12 mouse cellular contexts compared by ENCODE assay signal in the genomic region with DNA sequence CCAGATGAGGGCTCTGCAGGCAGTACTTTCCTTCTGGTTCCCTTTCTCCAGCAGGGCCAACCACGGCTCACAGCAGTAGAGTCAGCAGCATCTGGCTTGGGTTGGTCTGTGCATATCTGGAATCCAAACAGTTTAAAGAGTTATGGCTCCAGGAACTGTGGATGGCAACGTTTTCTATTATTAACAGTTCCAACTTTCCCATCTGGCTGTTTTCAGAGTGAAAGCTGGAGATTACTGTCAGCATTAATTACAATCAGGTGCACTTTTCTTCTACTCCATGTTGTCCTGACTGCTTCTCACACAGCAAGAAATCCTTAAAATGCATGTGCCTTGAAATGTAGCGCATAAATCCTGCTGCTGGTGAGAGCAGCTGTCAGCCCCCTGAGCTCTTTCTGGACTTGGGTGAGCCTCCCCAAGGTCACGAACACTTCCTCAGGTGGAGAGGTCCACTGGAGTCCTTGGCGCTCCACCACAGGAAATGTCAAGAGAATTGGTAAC.
DNase-seq lines count a peak whose midpoint lies in the region; ATAC-seq and TF ChIP-seq lines count a peak whose summit lies in the region.
"Had no signal": no experiment of that assay in that cellular context is flagged by ENCODE, and none has a peak within 500 bp of the region (broad histone marks: within the 10 kb centered on the region; RNA-seq: fewer than 3 reads in every experiment).

No protein-coding gene starts in this region.

- no peak overlapping the region for H3K4me2 ChIP-seq in forebrain, postnatal 0 days (ENCODE audit: low read depth)
- H3K4me2 ChIP-seq in forebrain, embryonic 15.5 days (replicated peaks): no peak overlapping the region
- no peak overlapping the region for H3K4me2 ChIP-seq in midbrain, postnatal 0 days (ENCODE audit: low read depth, low read length, poor library complexity, severe bottlenecking)
- H3K4me2 ChIP-seq in midbrain, embryonic 13.5 days (replicated peaks): no peak overlapping the region
- no peak overlapping the region for H3K4me2 ChIP-seq in kidney, embryonic 16.5 days (replicated peaks; ENCODE audit: low read depth, low read length)
- H3K4me2 ChIP-seq in stomach, embryonic 15.5 days: 0 out of 2 replicates have a peak overlapping the region, but pooled peaks have one; percentile 3
- H3K4me2 ChIP-seq: lung, embryonic 14.5 days had no signal

- TF ChIP-seq CTCF in forebrain, postnatal 0 days (IDR thresholded peaks at IDR 0.05; ENCODE audit: low read depth): no peak
- no peak for TF ChIP-seq CTCF in midbrain, postnatal 0 days (IDR thresholded peaks at IDR 0.05)

- H3K9ac ChIP-seq in forebrain, postnatal 0 days: no peak overlapping the region
- no peak overlapping the region for H3K9ac ChIP-seq in forebrain, embryonic 15.5 days (replicated peaks)
- H3K9ac ChIP-seq in midbrain, postnatal 0 days (replicated peaks; ENCODE audit: low read length, poor library complexity, severe bottlenecking): no peak overlapping the region
- H3K9ac ChIP-seq in midbrain, embryonic 13.5 days (replicated peaks): no peak overlapping the region
- H3K9ac ChIP-seq in kidney, embryonic 16.5 days (replicated peaks; ENCODE audit: low read length): no peak overlapping the region
- no peak overlapping the region for H3K9ac ChIP-seq in stomach, embryonic 15.5 days
- H3K9ac ChIP-seq: lung, embryonic 14.5 days had no signal

- no peak overlapping the region for H3K27ac ChIP-seq in forebrain, postnatal 0 days (ENCODE audit: low read depth, low read length)
- H3K27ac ChIP-seq in forebrain, embryonic 15.5 days (replicated peaks): no peak overlapping the region
- H3K27ac ChIP-seq in midbrain, postnatal 0 days (ENCODE audit: low read depth, low read length): no peak overlapping the region
- H3K27ac ChIP-seq in midbrain, embryonic 13.5 days: no peak overlapping the region
- peak overlapping the region; percentile 47 for H3K27ac ChIP-seq in kidney, embryonic 16.5 days (ENCODE audit: low read length)
- H3K27ac ChIP-seq in stomach, embryonic 15.5 days: no peak overlapping the region
- H3K27ac ChIP-seq: heart, adult 2 months; layer of hippocampus, adult 2 months had no signal

- H3K4me1 ChIP-seq in forebrain, postnatal 0 days (ENCODE audit: insufficient read depth): no peaks in the 10 kb centered on the region
- no peaks in the 10 kb centered on the region for H3K4me1 ChIP-seq in forebrain, embryonic 15.5 days
- no peaks in the 10 kb centered on the region for H3K4me1 ChIP-seq in midbrain, postnatal 0 days (ENCODE audit: insufficient read depth, low read length)
- H3K4me1 ChIP-seq in midbrain, embryonic 13.5 days (replicated peaks): no peaks in the 10 kb centered on the region
- peaks cover 9% of the 10 kb centered on the region; the same call in 1 of the 2 replicates for H3K4me1 ChIP-seq in kidney, embryonic 16.5 days (ENCODE audit: insufficient read depth, low read length)
- no peaks in the 10 kb centered on the region for H3K4me1 ChIP-seq in stomach, embryonic 15.5 days

- ATAC-seq in forebrain, postnatal 0 days: peak; percentile 53; the same call in 1 of the 2 replicates
- no peak for ATAC-seq in forebrain, embryonic 15.5 days (replicated peaks)
- ATAC-seq in midbrain, postnatal 0 days (ENCODE audit: low FRiP score): 0 out of 2 replicates have a peak, but pooled peaks have one; percentile 20
- no peak for ATAC-seq in midbrain, embryonic 13.5 days
- peak; percentile 60 for ATAC-seq in kidney, embryonic 16.5 days (ENCODE audit: low FRiP score, low TSS enrichment)
- peak; percentile 66; the same call in 1 of the 2 replicates for ATAC-seq in stomach, embryonic 15.5 days (ENCODE audit: insufficient read depth, low FRiP score, low read depth)

- H3K9me3 ChIP-seq in forebrain, postnatal 0 days (ENCODE audit: low read length): no peaks in the 10 kb centered on the region
- H3K9me3 ChIP-seq in forebrain, embryonic 15.5 days: no peaks in the 10 kb centered on the region
- no peaks in the 10 kb centered on the region for H3K9me3 ChIP-seq in midbrain, postnatal 0 days (ENCODE audit: low read length)
- no peaks in the 10 kb centered on the region for H3K9me3 ChIP-seq in midbrain, embryonic 13.5 days
- no peaks in the 10 kb centered on the region for H3K9me3 ChIP-seq in kidney, embryonic 16.5 days (ENCODE audit: low read length)
- H3K9me3 ChIP-seq in stomach, embryonic 15.5 days: no peaks in the 10 kb centered on the region

- no peaks in the 10 kb centered on the region for H3K36me3 ChIP-seq in forebrain, postnatal 0 days (ENCODE audit: insufficient read depth)
- H3K36me3 ChIP-seq in forebrain, embryonic 15.5 days: no peaks in the 10 kb centered on the region
- H3K36me3 ChIP-seq in midbrain, postnatal 0 days (ENCODE audit: insufficient read depth, low read length): no peaks in the 10 kb centered on the region
- H3K36me3 ChIP-seq in midbrain, embryonic 13.5 days: no peaks in the 10 kb centered on the region
- no peaks in the 10 kb centered on the region for H3K36me3 ChIP-seq in kidney, embryonic 16.5 days (ENCODE audit: insufficient read depth, low read length)
- H3K36me3 ChIP-seq in stomach, embryonic 15.5 days: no peaks in the 10 kb centered on the region

- WGBS in forebrain, postnatal 0 days: 71% methylated on average over 5 of the region's 5 CpGs
- WGBS in forebrain, embryonic 15.5 days: 76% methylated on average over 5 of the region's 5 CpGs
- 63% methylated on average over 5 of the region's 5 CpGs for WGBS in midbrain, postnatal 0 days
- WGBS in midbrain, embryonic 13.5 days: 76% methylated on average over 5 of the region's 5 CpGs
- 39% methylated on average over 5 of the region's 5 CpGs for WGBS in kidney, embryonic 16.5 days
- WGBS in stomach, embryonic 15.5 days: 38% methylated on average over 5 of the region's 5 CpGs

- DNase-seq in forebrain, postnatal 0 days: no peak
- DNase-seq in midbrain, postnatal 0 days (ENCODE audit: low spot score): peak; percentile 59
- DNase-seq in thymus, adult 18-20 months: no peak
- DNase-seq in thymus, postnatal 14 days: no peak
- DNase-seq: cerebellum, adult 9-10 months; heart, adult 2 months; lung, embryonic 14.5 days had no signal

- H3K27me3 ChIP-seq in forebrain, postnatal 0 days (ENCODE audit: insufficient read depth, low read length): no peaks in the 10 kb centered on the region
- H3K27me3 ChIP-seq in forebrain, embryonic 15.5 days: no peaks in the 10 kb centered on the region
- no peaks in the 10 kb centered on the region for H3K27me3 ChIP-seq in midbrain, postnatal 0 days (ENCODE audit: insufficient read depth, low read length)
- no peaks in the 10 kb centered on the region for H3K27me3 ChIP-seq in midbrain, embryonic 13.5 days
- H3K27me3 ChIP-seq in kidney, embryonic 16.5 days (ENCODE audit: insufficient read depth, low read length): no peaks in the 10 kb centered on the region
- H3K27me3 ChIP-seq in stomach, embryonic 15.5 days (replicated peaks): no peaks in the 10 kb centered on the region

- no peak overlapping the region for H3K4me3 ChIP-seq in forebrain, postnatal 0 days (ENCODE audit: low read depth, low read length)
- no peak overlapping the region for H3K4me3 ChIP-seq in forebrain, embryonic 15.5 days
- H3K4me3 ChIP-seq in midbrain, postnatal 0 days (ENCODE audit: low read depth, low read length): no peak overlapping the region
- H3K4me3 ChIP-seq in midbrain, embryonic 13.5 days (replicated peaks): no peak overlapping the region
- H3K4me3 ChIP-seq in kidney, embryonic 16.5 days (ENCODE audit: low read length): no peak overlapping the region
- no peak overlapping the region for H3K4me3 ChIP-seq in stomach, embryonic 15.5 days (replicated peaks)
- H3K4me3 ChIP-seq: heart, adult 2 months; layer of hippocampus, adult 2 months had no signal

Comparison
In these comparisons a context has a peak if more than half of its experiments do, and no peak if none do; other contexts are left out.
1. ATAC-seq: peak in forebrain, postnatal 0 days (single experiment), midbrain, postnatal 0 days (single experiment), kidney, embryonic 16.5 days (single experiment) and stomach, embryonic 15.5 days (single experiment); none in forebrain, embryonic 15.5 days (single experiment) and midbrain, embryonic 13.5 days (single experiment).